Mouse (Mus musculus) thymus, adult 2 months (tissue): ENCODE measurements around the gene Rsad1.

Experiments used
- CTCF ChIP-seq: fragments of 200-500 bp; IDR thresholded peaks from 2 replicates; pipeline ENCODE4 v1.5.1; 2012; ENCODE audit warnings: mild to moderate bottlenecking, control low read depth, low read length, moderate library complexity, borderline replicate concordance; ENCODE audit not compliant: control insufficient read depth, poor library complexity, insufficient read depth; ENCODE audit errors: extremely low read depth
- POLR2A ChIP-seq: fragments of 200-500 bp; IDR thresholded peaks from 2 replicates; pipeline ENCODE4 v1.6.1; 2012; ENCODE audit warnings: mild to moderate bottlenecking, low read length, control low read depth, moderate library complexity; ENCODE audit not compliant: control insufficient read depth, poor library complexity, insufficient read depth; ENCODE audit errors: extremely low read depth

GRCm38 (mm10) chr11:94526171-94526879 is 22.7 kb downstream of the Rsad1 start:
- TF ChIP-seq POLR2A (no peak), CTCF (no peak)
